Mouse (Mus musculus) heart, postnatal 0 days (tissue): ENCODE results near the gene Dpep2nb.

Experiments
- CTCF ChIP-seq: IDR thresholded peaks from 2 replicates; pipeline ENCODE4 v1.5.1; 2016; ENCODE audit warnings: antibody characterized with exemption, control low read depth, low read depth
- EP300 ChIP-seq: IDR thresholded peaks from 2 replicates; pipeline ENCODE4 v1.6.1; 2016; ENCODE audit warnings: antibody characterized with exemption, low read depth

- TF ChIP-seq CTCF (no peak), EP300 (no peak)
Measured at GRCm38 (mm10) chr8:105961101-105961500, 44.7 kb downstream of the Dpep2nb start.
